Mouse (Mus musculus) small intestine, adult 2 months (tissue): Measurements from ENCODE around the gene Phf12. TPM values are rescaled to one million over a fixed set of nuclear protein-coding genes. Genes with fewer than 3 reads are reported as not detected.
A peak's percentile ranks its signal among the peaks of the same experiment; 100 is the strongest.
"Not testable (repeated sequence)": the region's sequence is repeated elsewhere in the genome, so short reads cannot be mapped to it uniquely, and the experiment has no call there.

Experiments used
- H3K27ac ChIP-seq: fragments of 200-500 bp; 2 replicates; pipeline ENCODE4 v1.5.1; 2012; ENCODE audit warnings: low read depth, low read length, control low read depth, inconsistent platforms; ENCODE audit not compliant: insufficient read depth
- H3K27me3 ChIP-seq: fragments of 200-500 bp; 2 replicates; pipeline ENCODE4 v1.6.1; 2012; ENCODE audit warnings: mild to moderate bottlenecking, moderate library complexity, low read length, inconsistent platforms; ENCODE audit not compliant: control insufficient read depth, insufficient read depth
- H3K36me3 ChIP-seq: fragments of 200-500 bp; 2 replicates; pipeline ENCODE4 v1.6.1; 2012; ENCODE audit warnings: mild to moderate bottlenecking, low read length, control low read depth, inconsistent platforms; ENCODE audit not compliant: control insufficient read depth, insufficient read depth
- H3K4me1 ChIP-seq: fragments of 200-500 bp; 2 replicates; pipeline ENCODE4 v1.6.1; 2012; ENCODE audit warnings: low read length, inconsistent platforms, mixed read lengths; ENCODE audit not compliant: control insufficient read depth, insufficient read depth, insufficient read length
- H3K4me3 ChIP-seq: fragments of 200-500 bp; 2 replicates; pipeline ENCODE4 v1.5.1; 2012; ENCODE audit warnings: low read depth, mild to moderate bottlenecking, control low read depth, inconsistent platforms, low read length, moderate library complexity
- CTCF ChIP-seq: fragments of 200-500 bp; IDR thresholded peaks from 2 replicates; pipeline ENCODE4 v1.5.1; 2012; ENCODE audit warnings: low read depth, mild to moderate bottlenecking, control low read depth, inconsistent platforms, low read length, moderate library complexity, mixed read lengths; ENCODE audit not compliant: insufficient replicate concordance, insufficient read length; ENCODE audit errors: extremely low read depth
- POLR2A ChIP-seq: fragments of 200-500 bp; IDR thresholded peaks from 2 replicates; pipeline ENCODE4 v1.6.1; 2012; ENCODE audit warnings: low read depth, mild to moderate bottlenecking, control low read depth, inconsistent platforms, low read length, moderate library complexity
- WGBS: fragments of 180-500 bp; shearing (Covaris S2); methylation state at CpG from one replicate; pipeline ENCODE4 v1.1.7; 2018; 5-methylcytosine and 5-hydroxymethylcytosine counted together
- polyA plus RNA-seq: library from polyadenylated mRNA; depleted of rRNA; stranded (reverse); fragments of >200 nt; gene quantifications from 2 replicates; pipeline ENCODE4 v1.2.3, GENCODE M21; 2012

Gene Phf12
- polyA plus RNA-seq, 1 experiment, result 33.0 TPM

- Histone ChIP-seq H3K4me1 (peaks cover 14% of the 10 kb centered on the region), H3K36me3 (no peaks in the 10 kb centered on the region), H3K27ac (no peak overlapping the region), H3K27me3 (no peaks in the 10 kb centered on the region), H3K4me3 (no peak overlapping the region)
- 96% methylated on average over 10 of the region's 10 CpGs for WGBS
- TF ChIP-seq CTCF (no peak), POLR2A (no peak)
Observed at GRCm38 (mm10) chr11:78036791-78037190, 54.2 kb downstream of the Phf12 start.

GRCm38 (mm10) chr11:78037831-78038752 is 55.5 kb downstream of the Phf12 start, which contains the start of gene Flot2:
Flot2 (plus strand) TSS chr11:78037931.
- Histone ChIP-seq H3K36me3 (no peaks in the 10 kb centered on the region), H3K27me3 (no peaks in the 10 kb centered on the region), H3K27ac (peak within 1 kb of the TSS; percentile 5; the same call in 1 of the 2 replicates), H3K4me1 (peaks cover 6% of the 10 kb centered on the region; the same call in 1 of the 2 replicates), H3K4me3 (peak within 1 kb of the TSS; percentile 72)
- WGBS, result 3% methylated on average over 55 of the region's 55 CpGs
- TF ChIP-seq POLR2A, result no peak
- TF ChIP-seq CTCF, result no peak

DNA sequence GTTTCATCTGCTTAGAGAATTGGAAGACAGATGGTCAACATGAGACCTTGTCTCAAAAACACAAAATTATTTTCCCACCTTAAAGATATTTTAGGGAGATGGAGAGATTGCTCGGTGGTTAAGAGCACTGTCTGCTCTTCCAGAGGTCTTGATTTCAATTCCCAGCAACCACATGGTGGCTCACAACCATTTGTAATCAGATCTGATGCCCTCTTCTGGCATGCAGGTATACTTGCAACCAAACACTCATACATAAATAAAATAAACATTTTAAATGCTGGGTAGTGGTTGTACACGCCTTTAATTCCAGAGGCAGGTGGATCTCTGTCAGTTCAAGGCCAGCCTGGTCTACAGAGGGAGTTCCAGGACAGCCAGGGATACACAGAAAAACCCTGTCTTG is 58.3 kb downstream of the Phf12 start:
- H3K4me3 ChIP-seq, result no peak overlapping the region
- TF ChIP-seq CTCF (no peak), POLR2A (no peak)
- no peak overlapping the region for H3K27ac ChIP-seq
- H3K36me3 ChIP-seq, result no peaks in the 10 kb centered on the region
- H3K4me1 ChIP-seq, result peaks cover 12% of the 10 kb centered on the region; the same call in 1 of the 2 replicates
- H3K27me3 ChIP-seq, result no peaks in the 10 kb centered on the region
- WGBS, result 54% methylated on average over 2 of the region's 2 CpGs

- 97% methylated on average over 4 of the region's 4 CpGs for WGBS
- not testable (repeated sequence) for H3K27me3 ChIP-seq
Observed at GRCm38 (mm10) chr11:78042290-78042870, 59.8 kb downstream of the Phf12 start.

GRCm38 (mm10) chr11:78044758-78045251 is 62.3 kb downstream of the Phf12 start:
- H3K27ac ChIP-seq, result peak overlapping the region; percentile 56
- 16% methylated on average over 5 of the region's 5 CpGs for WGBS
- TF ChIP-seq POLR2A, result no peak
- TF ChIP-seq CTCF, result no peak
- peaks cover 6% of the 10 kb centered on the region; the same call in 1 of the 2 replicates for H3K4me1 ChIP-seq
- no peaks in the 10 kb centered on the region for H3K27me3 ChIP-seq
- no peak overlapping the region for H3K4me3 ChIP-seq
- H3K36me3 ChIP-seq, result no peaks in the 10 kb centered on the region

More at GRCm38 (mm10) chr11:78042290-78042870, 59.8 kb downstream of the Phf12 start:
- not testable (repeated sequence) for H3K36me3 ChIP-seq, H3K4me3 ChIP-seq, H3K27ac ChIP-seq
- H3K4me1 ChIP-seq, result peaks cover 12% of the 10 kb centered on the region; the same call in 1 of the 2 replicates

- H3K4me1 ChIP-seq, H3K27ac ChIP-seq, H3K4me3 ChIP-seq, H3K36me3 ChIP-seq, H3K27me3 ChIP-seq: not testable (repeated sequence)
- 82% methylated on average over 4 of the region's 4 CpGs for WGBS
Observed at GRCm38 (mm10) chr11:78048637-78049036, 66.1 kb downstream of the Phf12 start.

- no peaks in the 10 kb centered on the region for H3K4me1 ChIP-seq
- 75% methylated on average over 8 of the region's 8 CpGs for WGBS
- H3K27ac ChIP-seq, result no peak overlapping the region
- H3K27me3 ChIP-seq, result no peaks in the 10 kb centered on the region
- TF ChIP-seq CTCF (no peak), POLR2A (no peak)
- no peak overlapping the region for H3K4me3 ChIP-seq
- H3K36me3 ChIP-seq, result no peaks in the 10 kb centered on the region
Observed at GRCm38 (mm10) chr11:78053078-78053477, 70.5 kb downstream of the Phf12 start.
